Comparison of ENCODE assay signal across 8 mouse cellular contexts in genomic region chr7:25686680-25687531, GRCm38 (mm10). TPM values are rescaled to one million over a fixed set of nuclear protein-coding genes. Genes with fewer than 3 reads are reported as not detected.
DNase-seq lines count a peak whose midpoint lies in the region; ATAC-seq and TF ChIP-seq lines count a peak whose summit lies in the region.

TSS of gene Tgfb1 (plus strand) at chr7:25687002.

- H3K9me3 ChIP-seq in heart, embryonic 14.5 days (ENCODE audit: control insufficient read depth, low read length), result no peaks in the 10 kb centered on the region
- no peaks in the 10 kb centered on the region for H3K9me3 ChIP-seq in kidney, postnatal 0 days (replicated peaks; ENCODE audit: low read length)

- ATAC-seq in heart, embryonic 14.5 days (ENCODE audit: insufficient number of reproducible peaks, insufficient read depth, low FRiP score, low read depth), result peak; percentile 28
- peak; percentile 40 for ATAC-seq in kidney, postnatal 0 days (replicated peaks; ENCODE audit: low FRiP score, low read depth)

- H3K4me1 ChIP-seq in embryonic fibroblast, embryonic 13.5 days (ENCODE audit: control insufficient read depth, insufficient read depth, low read length), result no peaks in the 10 kb centered on the region
- peaks cover 9 to 13% of the 10 kb centered on the region in 2 experiments for H3K4me1 ChIP-seq in heart, embryonic 14.5 days (ENCODE audit: control insufficient read depth in 2 of 2, insufficient read depth in 2 of 2, low read length in 2 of 2)
- H3K4me1 ChIP-seq in kidney, postnatal 0 days (replicated peaks; ENCODE audit: insufficient read depth, low read length), result peaks cover 28% of the 10 kb centered on the region; the same call in 1 of the 2 replicates

- peak; percentile 70 for TF ChIP-seq POLR2A in embryonic fibroblast, embryonic 13.5 days (IDR thresholded peaks at IDR 0.05; ENCODE audit: low read depth, low read length)

- peak within 1 kb of the TSS; percentile 76 for H3K9ac ChIP-seq in heart, embryonic 14.5 days (ENCODE audit: low read length)
- peak within 1 kb of the TSS; percentile 79 for H3K9ac ChIP-seq in kidney, postnatal 0 days (ENCODE audit: low read depth, low read length)

- H3K36me3 ChIP-seq in heart, embryonic 14.5 days (ENCODE audit: control insufficient read depth, insufficient read depth, low read length), result no peaks in the 10 kb centered on the region
- no peaks in the 10 kb centered on the region for H3K36me3 ChIP-seq in kidney, postnatal 0 days (ENCODE audit: insufficient read depth, low read length)

- WGBS in heart, embryonic 14.5 days, result under 1% methylated on average over 49 of the region's 69 CpGs
- WGBS in kidney, postnatal 0 days, result 2% methylated on average over 65 of the region's 69 CpGs

- H3K27me3 ChIP-seq in heart, embryonic 14.5 days (ENCODE audit: control insufficient read depth, insufficient read depth, low read length), result no peaks in the 10 kb centered on the region
- H3K27me3 ChIP-seq in kidney, postnatal 0 days (ENCODE audit: insufficient read depth, low read length), result no peaks in the 10 kb centered on the region

- H3K4me3 ChIP-seq in embryonic fibroblast, embryonic 13.5 days (ENCODE audit: insufficient read depth, low read length), result peak within 1 kb of the TSS; percentile 94
- peak within 1 kb of the TSS; percentile 67 to 73 for H3K4me3 ChIP-seq in heart, embryonic 14.5 days (ENCODE audit: control insufficient read depth in 1 of 2, insufficient read depth in 1 of 2, low read depth in 1 of 2, low read length in 2 of 2)
- H3K4me3 ChIP-seq in kidney, postnatal 0 days (replicated peaks; ENCODE audit: low read depth, low read length), result peak within 1 kb of the TSS; percentile 77

- TF ChIP-seq CTCF in embryonic fibroblast, embryonic 13.5 days (IDR thresholded peaks at IDR 0.05; ENCODE audit: borderline replicate concordance, insufficient read depth, low read length), result 0 out of 2 replicates have a peak, but pooled peaks have one; percentile 14
- peak; percentile 67 for TF ChIP-seq CTCF in kidney, postnatal 0 days (IDR thresholded peaks at IDR 0.05; ENCODE audit: low read depth)

- peak within 1 kb of the TSS; percentile 57 for H3K27ac ChIP-seq in embryonic fibroblast, embryonic 13.5 days (ENCODE audit: insufficient read depth, low read length)
- peak within 1 kb of the TSS; percentile 52 to 80; a peak in 3 of 4 replicates for H3K27ac ChIP-seq in heart, embryonic 14.5 days (replicated peaks in 1 of 2; ENCODE audit: control insufficient read depth in 1 of 2, insufficient read depth in 1 of 2, low read depth in 2 of 2, low read length in 2 of 2)
- peak within 1 kb of the TSS; percentile 90 for H3K27ac ChIP-seq in kidney, postnatal 0 days

- peak within 1 kb of the TSS; percentile 98 for H3K4me2 ChIP-seq in heart, embryonic 14.5 days (ENCODE audit: low read length)
- peak within 1 kb of the TSS; percentile 92 for H3K4me2 ChIP-seq in kidney, postnatal 0 days (ENCODE audit: low read length)

- peak; percentile 57 for DNase-seq in 3T3-L1 (ENCODE audit: low read depth, low spot score)
- DNase-seq in ZHBTc4 (ENCODE audit: low read depth, low spot score), result peak; percentile 85
- peak; percentile 83 for DNase-seq in kidney, postnatal 0 days (ENCODE audit: low spot score)
- DNase-seq in lung, postnatal 4 days, result peak; percentile 89 to 91
- peak; percentile 63 for DNase-seq in retina, embryonic 14.5 days (ENCODE audit: low spot score)
- DNase-seq in urinary bladder, postnatal 36 days (ENCODE audit: low spot score in 2 of 2), result peak; percentile 78 to 79

RNA-seq across cellular contexts. Expression of gene Tgfb1, which starts in this region (rescaled TPM):
- 48.0 and 60.5 TPM in 2 replicates for polyA plus RNA-seq in embryonic fibroblast, embryonic 13.5 days (2011; ENCODE audit: insufficient read length, low read depth, missing spikeins)
- 3.5 and 4.5 TPM in 2 replicates for polyA plus RNA-seq in heart, embryonic 14.5 days (2014; fragmentation: Nextera tagmentation; extraction: Ambion mirVana)
- polyA plus RNA-seq in kidney, postnatal 0 days (2015; fragmentation: Nextera tagmentation; extraction: Ambion mirVana), result 3.2 and 3.6 TPM in 2 replicates

Comparison
In these comparisons a context has a peak if more than half of its experiments do, and no peak if none do; other contexts are left out.
1. Peak in every context shown above with its lines: DNase-seq, ATAC-seq, H3K4me3 ChIP-seq and H3K27ac ChIP-seq.